Mouse (Mus musculus) lung, postnatal 0 days (tissue): ENCODE results near the gene Hmbs. TPM values are rescaled to one million over a fixed set of nuclear protein-coding genes. Genes with fewer than 3 reads are reported as not detected.
"Not testable (repeated sequence)": the region's sequence is repeated elsewhere in the genome, so short reads cannot be mapped to it uniquely, and the experiment has no call there.

Source experiments
- ATAC-seq: fragments of 200-750 bp; cut with Nextera tagmentation; 2 replicates; pipeline ENCODE4 v1.8.0; 2017; ENCODE audit warnings: moderate library complexity
- DNase-seq: peaks from one replicate; pipeline ENCODE4 v3.0.0-alpha.2; 2016; ENCODE audit warnings: low spot score
- H3K27ac ChIP-seq: fragments of 300-500 bp; sonication (generic); 2 replicates; pipeline ENCODE4 v1.5.1; 2014; ENCODE audit warnings: antibody characterized with exemption, mild to moderate bottlenecking, low read length, mixed read lengths
- H3K27me3 ChIP-seq: fragments of 300-500 bp; sonication (generic); replicated peaks from 2 replicates; pipeline ENCODE4 v1.6.1; 2014; ENCODE audit warnings: low read length, mixed read lengths; ENCODE audit not compliant: insufficient read depth
- H3K36me3 ChIP-seq: fragments of 300-500 bp; sonication (generic); 2 replicates; pipeline ENCODE4 v1.6.1; 2014; ENCODE audit warnings: low read length, mixed read lengths; ENCODE audit not compliant: insufficient read depth
- H3K4me1 ChIP-seq: fragments of 300-500 bp; sonication (generic); 2 replicates; pipeline ENCODE4 v1.6.1; 2014; ENCODE audit warnings: antibody characterized with exemption, low read depth, low read length, mixed read lengths; ENCODE audit not compliant: insufficient read depth
- H3K4me2 ChIP-seq: fragments of 300-500 bp; sonication (generic); replicated peaks from 2 replicates; pipeline ENCODE4 v1.6.1; 2014; ENCODE audit warnings: low read depth, mild to moderate bottlenecking, low read length, moderate library complexity, mixed read lengths
- H3K4me3 ChIP-seq: fragments of 300-500 bp; sonication (generic); 2 replicates; pipeline ENCODE4 v1.5.1; 2014; ENCODE audit warnings: low read depth, low read length
- H3K9ac ChIP-seq: fragments of 300-500 bp; sonication (generic); replicated peaks from 2 replicates; pipeline ENCODE4 v1.6.1; 2014; ENCODE audit warnings: low read depth, mild to moderate bottlenecking
- H3K9me3 ChIP-seq: fragments of 300-500 bp; sonication (generic); 2 replicates; pipeline ENCODE4 v1.6.1; 2016; ENCODE audit warnings: low read length, mixed read lengths
- CTCF ChIP-seq: IDR thresholded peaks from 2 replicates; pipeline ENCODE4 v1.5.1; 2016; ENCODE audit warnings: antibody characterized with exemption, mild to moderate bottlenecking
- EP300 ChIP-seq: IDR thresholded peaks from 2 replicates; pipeline ENCODE4 v1.6.1; 2016; ENCODE audit warnings: antibody characterized with exemption, mild to moderate bottlenecking, control low read depth
- WGBS: fragments of 180-500 bp; shearing (Covaris S2); extraction: QIAGEN DNeasy Blood & Tissue Kit; methylation state at CpG from one replicate; pipeline ENCODE4 v1.1.7; 2014; 5-methylcytosine and 5-hydroxymethylcytosine counted together
- polyA plus RNA-seq: library from polyadenylated mRNA; unstranded; fragments of >200 nt; fragmentation: Nextera tagmentation; extraction: Ambion mirVana; gene quantifications from 2 replicates; pipeline ENCODE4 v1.2.1, GENCODE M21; 2015

The Hmbs gene
- polyA plus RNA-seq, 1 experiment from 2014 or later, result 59.3 TPM

DNA sequence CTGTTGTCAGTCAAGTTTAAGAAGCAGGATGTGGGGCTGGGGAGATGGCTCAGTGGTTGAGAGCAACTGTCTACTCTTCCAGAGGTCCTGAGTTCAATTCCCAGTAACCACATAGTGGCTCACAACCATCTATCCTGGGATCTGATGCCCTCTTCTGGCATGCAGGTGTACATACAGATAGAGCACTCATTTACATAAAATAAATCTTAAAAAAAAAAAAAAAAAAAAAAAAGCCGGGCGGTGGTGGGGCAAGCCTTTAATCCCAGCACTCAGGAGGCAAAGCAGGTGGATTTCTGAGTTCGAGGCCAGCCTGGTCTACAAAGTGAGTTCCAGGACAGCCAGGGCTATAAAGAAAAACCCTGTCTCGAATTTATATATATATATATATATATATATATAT, 20.4 kb downstream of the Hmbs start:
- not testable (repeated sequence) for H3K27ac ChIP-seq, ATAC-seq, H3K4me2 ChIP-seq, DNase-seq, H3K4me3 ChIP-seq, H3K9ac ChIP-seq, H3K27me3 ChIP-seq, H3K9me3 ChIP-seq, H3K36me3 ChIP-seq
- H3K4me1 ChIP-seq, result peaks cover 12% of the 10 kb centered on the region
- peak; percentile 25; the same call in 1 of the 2 replicates for TF ChIP-seq CTCF
- 61% methylated on average over 4 of the region's 4 CpGs for WGBS

DNA sequence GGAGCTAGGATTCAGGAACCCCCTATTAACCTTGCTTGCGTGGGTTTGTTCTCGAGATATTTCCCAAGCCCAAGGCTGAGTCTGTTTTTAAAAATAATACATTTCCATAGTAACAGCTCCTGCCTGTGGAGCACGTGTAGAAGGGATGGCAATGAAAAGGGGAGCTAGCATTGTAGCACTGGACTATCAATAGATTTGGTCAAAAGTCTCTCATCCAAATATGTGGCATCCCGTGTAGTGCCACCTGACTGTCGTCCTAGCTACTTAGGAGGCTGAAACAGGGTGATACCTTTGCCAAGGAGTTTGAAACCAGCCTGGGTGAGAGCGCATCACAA, 23.3 kb downstream of the Hmbs start:
- Histone ChIP-seq H3K4me3 (peak overlapping the region; percentile 69), H3K9ac (peak overlapping the region; percentile 39; the same call in 1 of the 2 replicates), H3K4me2 (peak overlapping the region; percentile 89), H3K36me3 (peaks cover 1% of the 10 kb centered on the region; the same call in 1 of the 2 replicates), H3K27me3 (no peaks in the 10 kb centered on the region), H3K4me1 (peaks cover 16% of the 10 kb centered on the region), H3K9me3 (no peaks in the 10 kb centered on the region), H3K27ac (peak overlapping the region; percentile 88)
- WGBS, result 20% methylated on average over 6 of the region's 6 CpGs
- DNase-seq (peak; percentile 85), ATAC-seq (peak; percentile 54)
- TF ChIP-seq EP300, result no peak
- TF ChIP-seq CTCF, result no peak

DNA sequence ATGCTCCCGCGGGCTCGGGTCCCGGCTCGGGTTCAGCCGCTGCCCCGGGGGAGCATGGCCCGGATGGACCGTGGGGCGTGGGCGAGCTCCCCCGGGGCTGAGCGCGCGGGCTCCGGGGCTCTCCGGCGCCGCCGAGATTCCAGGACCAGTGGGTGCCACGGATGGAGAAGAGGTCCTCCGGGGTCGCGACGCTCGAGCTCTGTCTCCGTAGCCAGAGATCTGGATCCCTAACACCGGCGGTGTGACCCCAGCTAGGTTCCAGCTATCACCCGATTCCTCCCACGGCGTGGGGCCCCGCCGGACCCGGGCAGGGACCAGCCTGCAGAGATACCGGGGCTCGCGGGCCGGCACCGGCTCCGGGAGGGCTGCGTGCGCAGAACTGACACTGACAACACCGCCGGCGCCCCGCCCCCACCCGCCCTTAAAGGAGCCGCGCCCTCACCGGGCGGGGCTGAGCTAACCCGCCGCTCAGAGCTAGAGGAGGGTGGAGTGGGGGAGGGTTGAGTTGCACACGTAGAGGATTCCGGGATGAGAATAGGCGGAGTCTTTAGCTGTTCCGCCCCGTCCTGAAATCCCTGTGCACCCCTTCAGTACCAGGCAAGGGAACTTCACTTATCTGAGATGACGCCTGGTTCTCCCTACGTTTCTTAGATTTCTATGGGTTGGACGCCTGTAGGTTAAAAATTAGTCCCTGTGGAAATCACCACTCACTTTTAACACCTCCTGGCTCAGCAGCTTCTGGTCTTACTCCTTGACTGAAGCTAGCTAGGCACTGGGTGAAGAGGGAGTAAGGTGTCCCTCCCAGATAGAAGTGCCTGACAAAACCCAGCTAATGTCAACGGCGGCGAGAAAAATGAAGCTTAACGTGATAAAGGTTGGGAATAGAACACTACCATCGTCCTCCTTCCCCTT, 23.9 kb downstream of the Hmbs start, which contains the start of gene C2cd2l:
C2cd2l (minus strand) TSS at position 399 of the 912 bp plus-strand sequence.
- H3K4me1 ChIP-seq, result peaks cover 16% of the 10 kb centered on the region
- H3K9me3 ChIP-seq, result no peaks in the 10 kb centered on the region
- H3K27ac ChIP-seq, result peak within 1 kb of the TSS; percentile 88
- WGBS, result under 1% methylated on average over 66 of the region's 67 CpGs
- peaks cover 7% of the 10 kb centered on the region; the same call in 1 of the 2 replicates for H3K36me3 ChIP-seq
- DNase-seq, result peak; percentile 100
- TF ChIP-seq EP300 (peak; percentile 47; the same call in 1 of the 2 replicates), CTCF (no peak)
- H3K4me2 ChIP-seq, result peak within 1 kb of the TSS; percentile 89
- H3K27me3 ChIP-seq, result no peaks in the 10 kb centered on the region
- H3K4me3 ChIP-seq, result peak within 1 kb of the TSS; percentile 69
- H3K9ac ChIP-seq, result peak within 1 kb of the TSS; percentile 73
- peak; percentile 99 for ATAC-seq

DNA sequence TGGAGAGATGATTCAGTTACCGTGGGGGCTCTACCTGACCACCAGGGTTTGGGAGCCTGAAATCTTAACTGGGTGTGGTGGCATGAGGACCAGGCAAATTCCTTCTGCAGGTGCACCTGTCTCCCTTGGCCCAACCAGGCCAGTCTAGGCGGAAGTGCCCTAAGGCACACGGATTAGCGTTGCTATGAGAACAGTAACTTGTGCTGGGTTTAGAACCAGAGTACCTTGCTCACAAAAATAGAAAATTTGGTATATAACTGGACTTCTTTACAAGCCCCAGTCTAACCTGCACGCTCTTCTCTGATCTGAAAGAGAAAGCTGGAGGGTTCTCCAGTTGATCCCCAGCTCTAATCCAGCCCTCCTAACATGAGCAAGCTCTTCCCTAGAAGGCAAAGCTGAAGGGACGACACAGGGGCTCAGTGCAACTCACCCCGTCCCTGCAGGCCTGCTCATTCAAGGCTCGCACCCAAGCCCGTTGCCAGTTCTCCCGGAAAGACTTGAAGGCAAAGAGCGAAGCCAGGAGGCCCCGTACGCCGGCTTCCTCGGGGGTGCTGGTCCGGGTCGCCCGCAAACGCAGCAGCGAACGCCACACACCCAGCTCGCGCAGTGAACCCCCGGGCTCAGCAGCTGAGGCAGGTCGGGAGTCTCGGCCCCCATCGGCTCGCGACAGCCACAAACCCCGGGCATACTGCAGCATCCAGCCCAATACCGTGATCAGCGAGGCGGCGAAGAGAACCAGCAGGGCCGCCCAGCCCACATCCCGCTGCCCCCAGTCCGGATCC, 24.7 kb downstream of the Hmbs start:
- no peaks in the 10 kb centered on the region for H3K9me3 ChIP-seq
- ATAC-seq, result no peak
- peak overlapping the region; percentile 57 for H3K27ac ChIP-seq
- TF ChIP-seq EP300 (no peak), CTCF (no peak)
- peak overlapping the region; percentile 73 for H3K9ac ChIP-seq
- H3K36me3 ChIP-seq, result peaks cover 8% of the 10 kb centered on the region; the same call in 1 of the 2 replicates
- DNase-seq, result peak; percentile 28
- H3K4me3 ChIP-seq, result peak overlapping the region; percentile 69
- peak overlapping the region; percentile 89 for H3K4me2 ChIP-seq
- H3K27me3 ChIP-seq, result no peaks in the 10 kb centered on the region
- H3K4me1 ChIP-seq, result peaks cover 16% of the 10 kb centered on the region
- WGBS, result 2% methylated on average over 37 of the region's 37 CpGs

DNA sequence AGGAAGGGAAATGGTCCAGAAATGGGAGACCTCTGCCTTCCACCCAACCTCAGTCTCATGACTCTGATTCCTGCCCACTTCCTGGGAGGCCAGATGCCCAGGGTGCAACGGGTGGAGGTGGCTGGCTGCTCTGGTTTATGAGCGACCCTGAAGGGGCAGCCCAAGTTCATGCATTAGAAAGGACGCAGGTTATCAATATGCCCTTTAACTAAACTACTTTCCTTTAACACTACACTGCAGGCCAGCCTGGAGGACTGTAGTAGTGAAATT, 25.3 kb downstream of the Hmbs start:
- Histone ChIP-seq H3K4me3 (peak overlapping the region; percentile 69), H3K9me3 (no peaks in the 10 kb centered on the region), H3K27ac (no peak overlapping the region), H3K4me1 (peaks cover 16% of the 10 kb centered on the region), H3K4me2 (peak overlapping the region; percentile 89), H3K9ac (no peak overlapping the region), H3K36me3 (peaks cover 12% of the 10 kb centered on the region; the same call in 1 of the 2 replicates), H3K27me3 (no peaks in the 10 kb centered on the region)
- ATAC-seq (no peak), DNase-seq (no peak)
- WGBS, result 31% methylated on average over 3 of the region's 3 CpGs
- TF ChIP-seq EP300, result no peak
- TF ChIP-seq CTCF, result no peak
